Mouse (Mus musculus) lung, adult 2 months (tissue): ENCODE results near the gene Ubr3. TPM values are rescaled to one million over a fixed set of nuclear protein-coding genes. Genes with fewer than 3 reads are reported as not detected.
A peak's percentile ranks its signal among the peaks of the same experiment; 100 is the strongest.
"Not testable (repeated sequence)": the region's sequence is repeated elsewhere in the genome, so short reads cannot be mapped to it uniquely, and the experiment has no call there.

Experiments used
- DNase-seq: peaks from one replicate; pipeline ENCODE4 v3.0.0; 2022
- H3K4me1 ChIP-seq: fragments of 200-500 bp; 2 replicates; pipeline ENCODE4 v1.6.1; 2011; ENCODE audit warnings: low read length; ENCODE audit not compliant: control insufficient read depth, insufficient read depth
- H3K4me3 ChIP-seq: fragments of 200-500 bp; replicated peaks from 2 replicates; pipeline ENCODE3; 2011; ENCODE audit warnings: low read depth, mild to moderate bottlenecking, control low read depth, low read length; ENCODE audit errors: extremely low read depth
- CTCF ChIP-seq: fragments of 200-500 bp; IDR thresholded peaks from 2 replicates; pipeline ENCODE4 v1.5.1; 2011; ENCODE audit warnings: mild to moderate bottlenecking, low read length, control low read depth; ENCODE audit not compliant: insufficient read depth
- POLR2A ChIP-seq: fragments of 200-500 bp; IDR thresholded peaks from 2 replicates; pipeline ENCODE4 v1.6.1; 2011; ENCODE audit warnings: low read depth, mild to moderate bottlenecking, control low read depth, low read length, borderline replicate concordance; ENCODE audit errors: extremely low read depth
- WGBS: fragments of 180-500 bp; shearing (Covaris S2); methylation state at CpG from one replicate; pipeline ENCODE4 v1.1.7; 2018; 5-methylcytosine and 5-hydroxymethylcytosine counted together
- polyA plus RNA-seq: library from polyadenylated mRNA; depleted of rRNA; stranded (reverse); fragments of >200 nt; gene quantifications from 2 replicates; pipeline ENCODE4 v1.2.3, GENCODE M21; 2012

Ubr3 gene
- polyA plus RNA-seq, 1 experiment: 14.3 TPM

GRCm38 (mm10) chr2:69952849-69953248 is 55.8 kb downstream of the Ubr3 start:
- 90% methylated on average over 8 of the region's 8 CpGs for WGBS
- H3K4me1 ChIP-seq: no peaks in the 10 kb centered on the region
- no peak overlapping the region for H3K4me3 ChIP-seq
- DNase-seq: no peak
- TF ChIP-seq CTCF: no peak
- TF ChIP-seq POLR2A: no peak

DNA sequence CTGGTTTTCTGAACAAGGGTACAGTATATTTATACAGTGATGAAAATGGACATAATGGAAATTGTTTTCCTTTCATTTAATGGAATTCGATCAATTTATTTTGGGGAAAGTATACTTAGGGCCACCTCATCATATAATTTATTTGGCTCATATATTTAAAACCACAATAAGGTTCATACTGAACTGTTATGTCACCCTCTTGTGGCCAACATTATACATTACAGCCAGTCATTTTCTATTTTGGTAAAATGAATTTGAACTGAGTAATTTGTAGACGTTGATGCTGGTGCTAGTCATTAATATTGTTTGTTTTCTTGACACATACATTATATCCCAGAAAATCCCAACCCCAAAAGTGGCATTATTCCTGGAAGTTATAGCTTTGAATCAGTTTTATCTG is 58.6 kb downstream of the Ubr3 start:
- H3K4me3 ChIP-seq: no peak overlapping the region
- 28% methylated on average over 2 of the region's 2 CpGs for WGBS
- DNase-seq: no peak
- no peaks in the 10 kb centered on the region for H3K4me1 ChIP-seq
- TF ChIP-seq POLR2A: no peak
- TF ChIP-seq CTCF: peak; percentile 19; the same call in 1 of the 2 replicates

GRCm38 (mm10) chr2:69957622-69958021 is 60.6 kb downstream of the Ubr3 start:
- Histone ChIP-seq H3K4me3 (no peak overlapping the region), H3K4me1 (no peaks in the 10 kb centered on the region)
- DNase-seq: no peak
- TF ChIP-seq CTCF: no peak
- no peak for TF ChIP-seq POLR2A
- 89% methylated on average over 2 of the region's 2 CpGs for whole genome bisulfite sequencing

- 90% methylated on average over 2 of the region's 2 CpGs for WGBS
- no peak for TF ChIP-seq POLR2A
- TF ChIP-seq CTCF: no peak
- H3K4me1 ChIP-seq: no peaks in the 10 kb centered on the region
- H3K4me3 ChIP-seq: no peak overlapping the region
- no peak for DNase-seq
These were observed 77.8 kb downstream of the Ubr3 start for GRCm38 (mm10) chr2:69974896-69975295.

DNA sequence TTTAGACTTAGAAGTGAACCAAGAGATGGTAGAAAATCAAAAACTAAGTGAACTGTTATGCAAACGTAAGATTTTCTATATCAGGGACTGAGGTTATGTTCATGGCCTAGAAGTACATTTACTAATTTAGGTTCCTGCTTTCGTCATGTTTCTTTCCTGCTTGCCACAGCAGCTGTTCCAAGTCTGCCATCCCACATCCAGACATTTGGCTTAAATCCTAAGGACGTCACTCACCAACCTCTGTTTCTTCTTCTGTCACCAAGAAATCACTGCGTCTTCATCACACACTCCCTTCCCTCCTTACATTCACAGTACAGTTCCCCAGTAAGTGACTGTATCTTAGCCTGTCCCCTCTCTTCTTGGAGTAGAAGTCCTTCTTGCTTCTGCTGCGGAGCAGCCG is 92.2 kb downstream of the Ubr3 start:
- DNase-seq: no peak
- TF ChIP-seq CTCF (no peak), POLR2A (no peak)
- Histone ChIP-seq H3K4me3 (no peak overlapping the region), H3K4me1 (peaks cover under 1% of the 10 kb centered on the region)
- 87% methylated on average over 6 of the region's 6 CpGs for WGBS

- H3K4me3 ChIP-seq: no peak overlapping the region
- WGBS: 63% methylated on average over 2 of the region's 2 CpGs
- no peak for TF ChIP-seq POLR2A
- TF ChIP-seq CTCF: peak; percentile 35; the same call in 1 of the 2 replicates
- DNase-seq: no peak
- peaks cover 2% of the 10 kb centered on the region for H3K4me1 ChIP-seq
These were observed 93.6 kb downstream of the Ubr3 start for GRCm38 (mm10) chr2:69990647-69991046.

DNA sequence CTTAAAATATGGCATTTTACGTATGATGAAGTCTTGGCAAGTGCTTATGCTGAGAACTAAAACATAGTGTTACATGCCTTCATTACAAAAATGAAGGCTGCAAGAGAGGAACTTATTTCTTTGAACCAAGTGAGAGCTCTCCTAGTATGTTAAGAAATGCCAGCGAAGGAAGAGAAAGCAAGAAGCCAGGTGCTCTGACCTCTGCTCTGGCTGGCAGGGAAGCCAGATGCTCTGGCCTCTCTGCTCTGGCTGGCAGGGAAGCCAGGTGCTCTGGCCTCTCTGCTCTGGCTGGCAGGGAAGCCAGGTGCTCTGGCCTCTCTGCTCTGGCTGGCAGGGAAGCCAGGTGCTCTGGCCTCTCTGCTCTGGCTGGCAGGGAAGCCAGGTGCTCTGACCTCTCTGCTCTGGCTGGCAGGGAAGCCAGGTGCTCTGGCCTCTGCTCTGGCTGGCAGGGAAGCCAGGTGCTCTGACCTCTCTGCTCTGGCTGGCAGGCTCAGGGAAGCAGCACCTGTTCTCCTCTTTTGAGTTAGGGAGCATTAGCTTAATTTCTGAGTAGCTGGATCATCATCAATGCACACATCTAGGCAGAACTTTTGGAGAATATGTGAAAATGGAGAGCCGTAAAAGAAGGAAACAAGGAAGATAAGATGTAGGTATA is 97.2 kb downstream of the Ubr3 start:
- H3K4me1 ChIP-seq, H3K4me3 ChIP-seq, DNase-seq: not testable (repeated sequence)
- WGBS: 48% methylated on average over 3 of the region's 3 CpGs

GRCm38 (mm10) chr2:69994779-69995178 is 97.7 kb downstream of the Ubr3 start:
- TF ChIP-seq POLR2A (no peak), CTCF (no peak)
- WGBS: 28% methylated on average over 2 of the region's 2 CpGs
- no peak overlapping the region for H3K4me3 ChIP-seq
- DNase-seq: no peak
- H3K4me1 ChIP-seq: peaks cover 2% of the 10 kb centered on the region

DNA sequence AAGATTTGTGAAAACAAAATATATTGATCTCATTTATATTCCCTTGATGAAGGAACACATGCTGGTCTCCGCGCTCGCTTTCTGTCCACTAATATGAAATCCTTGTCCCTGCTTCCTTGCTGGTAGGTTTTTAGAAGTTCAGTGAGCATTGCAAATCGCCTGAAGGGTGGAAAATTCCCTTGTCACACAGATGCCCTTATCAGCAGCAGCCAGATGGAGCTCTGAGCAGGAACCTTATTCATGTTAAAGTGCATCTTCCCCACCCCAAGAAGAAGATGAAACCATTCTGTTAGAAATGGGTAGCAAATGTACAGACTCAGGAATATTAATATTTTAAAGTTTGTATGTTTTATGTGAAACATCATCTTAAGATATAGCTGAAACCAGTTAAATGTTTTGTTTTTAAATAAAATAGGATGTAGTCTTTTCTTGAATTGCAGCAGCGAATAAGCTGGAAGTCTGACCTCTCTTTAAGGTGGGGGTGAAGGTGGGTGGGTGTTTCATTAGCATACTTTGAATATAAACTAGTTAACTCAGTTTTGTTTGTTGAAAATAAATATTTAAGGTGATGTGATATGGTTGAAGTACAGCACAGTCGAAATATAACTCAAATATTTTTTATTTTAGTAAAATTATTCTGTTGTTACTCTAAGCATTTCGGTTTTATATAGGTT is 102.2 kb downstream of the Ubr3 start:
- TF ChIP-seq CTCF (no peak), POLR2A (no peak)
- no peak for DNase-seq
- H3K4me3 ChIP-seq: no peak overlapping the region
- WGBS: 90% methylated on average over 7 of the region's 7 CpGs
- H3K4me1 ChIP-seq: peaks cover 2% of the 10 kb centered on the region

DNA sequence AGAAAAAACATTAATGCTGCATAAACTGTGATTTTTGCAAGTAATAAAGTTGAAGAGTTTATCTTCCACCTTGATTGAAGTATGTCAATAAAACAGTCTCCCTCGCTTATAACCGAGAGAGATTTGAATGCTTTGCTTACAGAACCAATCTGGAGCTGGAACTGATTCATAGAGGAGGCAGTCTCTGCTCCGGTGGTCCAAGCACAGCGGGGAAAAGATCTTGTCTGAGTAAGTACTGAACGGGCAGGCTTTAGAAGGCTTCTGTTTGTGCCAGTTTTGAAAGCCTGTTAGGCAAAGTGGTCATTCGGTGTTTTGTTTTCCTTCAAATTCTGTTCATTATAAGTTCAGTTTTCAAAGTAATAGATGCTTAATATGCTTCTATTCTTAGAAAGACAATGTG is 103.3 kb downstream of the Ubr3 start:
- H3K4me1 ChIP-seq: no peaks in the 10 kb centered on the region; the same call in 1 of the 2 replicates
- no peak overlapping the region for H3K4me3 ChIP-seq
- DNase-seq: no peak
- TF ChIP-seq CTCF (no peak), POLR2A (no peak)
- WGBS: 92% methylated on average over 6 of the region's 6 CpGs
